Mouse (Mus musculus) forebrain, embryonic 11.5 days (tissue): Measurements from ENCODE around the gene Ppp1r2. TPM values are rescaled to one million over a fixed set of nuclear protein-coding genes. Genes with fewer than 3 reads are reported as not detected.

ENCODE experiments used
- ATAC-seq: fragments of 200-750 bp; cut with Nextera tagmentation; replicated peaks from 2 replicates; pipeline ENCODE4 v1.8.0; 2017; ENCODE audit warnings: moderate TSS enrichment; ENCODE audit not compliant: low FRiP score
- DNase-seq: peaks from one replicate; pipeline ENCODE4 v3.0.0-alpha.2; 2017; ENCODE audit warnings: low spot score
- H3K27ac ChIP-seq: fragments of 300-500 bp; sonication (generic); 2 replicates; pipeline ENCODE4 v1.5.1; 2014; ENCODE audit warnings: low read depth, low read length
- H3K27me3 ChIP-seq: fragments of 300-500 bp; sonication (generic); 2 replicates; pipeline ENCODE4 v1.6.1; 2014; ENCODE audit warnings: mild to moderate bottlenecking, low read length, mixed read lengths; ENCODE audit not compliant: control insufficient read depth, insufficient read depth
- H3K36me3 ChIP-seq: fragments of 300-500 bp; sonication (generic); 2 replicates; pipeline ENCODE4 v1.6.1; 2014; ENCODE audit warnings: mild to moderate bottlenecking, low read length, moderate library complexity, mixed read lengths; ENCODE audit not compliant: control insufficient read depth, insufficient read depth
- H3K4me1 ChIP-seq: fragments of 300-500 bp; sonication (generic); replicated peaks from 2 replicates; pipeline ENCODE4 v1.6.1; 2014; ENCODE audit warnings: low read length, mixed read lengths; ENCODE audit not compliant: control insufficient read depth, insufficient read depth
- H3K4me2 ChIP-seq: fragments of 300-500 bp; sonication (generic); 2 replicates; pipeline ENCODE4 v1.6.1; 2014; ENCODE audit warnings: low read depth, mild to moderate bottlenecking, low read length, moderate library complexity, mixed read lengths; ENCODE audit not compliant: severe bottlenecking
- H3K4me3 ChIP-seq: fragments of 300-500 bp; sonication (generic); 2 replicates; pipeline ENCODE4 v1.5.1; 2014; ENCODE audit warnings: low read depth, low read length
- H3K9ac ChIP-seq: fragments of 300-500 bp; sonication (generic); 2 replicates; pipeline ENCODE4 v1.6.1; 2014; ENCODE audit warnings: low read length
- H3K9me3 ChIP-seq: fragments of 300-500 bp; sonication (generic); 2 replicates; pipeline ENCODE4 v1.6.1; 2016; ENCODE audit warnings: low read length, mixed read lengths; ENCODE audit not compliant: control insufficient read depth
- WGBS: fragments of 180-500 bp; shearing (Covaris S2); extraction: QIAGEN DNeasy Blood & Tissue Kit; methylation state at CpG from one replicate; pipeline ENCODE4 v1.1.7; 2014; 5-methylcytosine and 5-hydroxymethylcytosine counted together
- polyA plus RNA-seq: library from polyadenylated mRNA; unstranded; fragments of >200 nt; fragmentation: Nextera tagmentation; extraction: Ambion mirVana; gene quantifications from 2 replicates; pipeline ENCODE4 v1.2.1, GENCODE M21; 2014

The Ppp1r2 gene
- polyA plus RNA-seq, 1 experiment from 2014 or later = 110 TPM

GRCm38 (mm10) chr16:31249401-31249800 is 25.7 kb downstream of the Ppp1r2 start:
- no peaks in the 10 kb centered on the region for H3K27me3 ChIP-seq
- 95% methylated on average over 3 of the region's 3 CpGs for WGBS
- DNase-seq (no peak), ATAC-seq (no peak)
- H3K27ac ChIP-seq = no peak overlapping the region
- H3K4me1 ChIP-seq = no peaks in the 10 kb centered on the region
- H3K4me2 ChIP-seq = no peak overlapping the region
- H3K9me3 ChIP-seq = no peaks in the 10 kb centered on the region
- no peak overlapping the region for H3K9ac ChIP-seq
- no peak overlapping the region for H3K4me3 ChIP-seq
- no peaks in the 10 kb centered on the region; the same call in 1 of the 2 replicates for H3K36me3 ChIP-seq

- Histone ChIP-seq H3K9me3 (no peaks in the 10 kb centered on the region), H3K4me2 (no peak overlapping the region), H3K36me3 (no peaks in the 10 kb centered on the region; the same call in 1 of the 2 replicates), H3K9ac (no peak overlapping the region), H3K4me1 (no peaks in the 10 kb centered on the region), H3K4me3 (no peak overlapping the region), H3K27ac (no peak overlapping the region), H3K27me3 (no peaks in the 10 kb centered on the region)
- DNase-seq (no peak), ATAC-seq (no peak)
- WGBS = 92% methylated on average over 13 of the region's 13 CpGs
Observed at GRCm38 (mm10) chr16:31248717-31249116, 26.4 kb downstream of the Ppp1r2 start.

- Histone ChIP-seq H3K4me2 (no peak overlapping the region), H3K27me3 (no peaks in the 10 kb centered on the region), H3K4me3 (no peak overlapping the region), H3K4me1 (no peaks in the 10 kb centered on the region), H3K9me3 (no peaks in the 10 kb centered on the region), H3K9ac (no peak overlapping the region), H3K36me3 (no peaks in the 10 kb centered on the region; the same call in 1 of the 2 replicates), H3K27ac (no peak overlapping the region)
- WGBS = 86% methylated on average over 7 of the region's 7 CpGs
- DNase-seq (no peak), ATAC-seq (no peak)
Observed at GRCm38 (mm10) chr16:31247442-31247841, 27.6 kb downstream of the Ppp1r2 start.

DNA sequence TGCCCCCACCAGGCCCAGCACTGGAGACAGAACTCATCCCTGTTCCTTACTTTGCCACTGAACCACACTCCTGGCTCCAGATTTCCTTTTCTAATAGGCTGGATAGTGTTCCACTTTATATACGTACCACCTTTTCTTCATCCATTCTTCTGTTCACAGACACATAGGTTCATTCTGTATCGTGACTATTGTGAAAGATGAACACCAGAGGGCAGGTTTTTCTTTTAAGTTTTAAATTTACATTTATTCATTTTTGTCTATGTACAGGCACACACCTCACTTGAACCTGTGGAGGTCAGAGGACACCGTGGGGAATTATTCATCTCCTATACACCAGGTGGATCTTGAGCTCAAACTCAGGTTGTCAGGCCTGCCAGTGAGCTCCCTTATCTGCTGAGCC is 31.0 kb downstream of the Ppp1r2 start:
- no peaks in the 10 kb centered on the region for H3K9me3 ChIP-seq
- H3K4me2 ChIP-seq = no peak overlapping the region
- no peak overlapping the region for H3K9ac ChIP-seq
- no peaks in the 10 kb centered on the region for H3K36me3 ChIP-seq
- WGBS = 93% methylated on average over 3 of the region's 3 CpGs
- H3K27me3 ChIP-seq = no peaks in the 10 kb centered on the region
- no peak overlapping the region for H3K4me3 ChIP-seq
- DNase-seq (no peak), ATAC-seq (no peak)
- H3K27ac ChIP-seq = no peak overlapping the region
- H3K4me1 ChIP-seq = no peaks in the 10 kb centered on the region

DNA sequence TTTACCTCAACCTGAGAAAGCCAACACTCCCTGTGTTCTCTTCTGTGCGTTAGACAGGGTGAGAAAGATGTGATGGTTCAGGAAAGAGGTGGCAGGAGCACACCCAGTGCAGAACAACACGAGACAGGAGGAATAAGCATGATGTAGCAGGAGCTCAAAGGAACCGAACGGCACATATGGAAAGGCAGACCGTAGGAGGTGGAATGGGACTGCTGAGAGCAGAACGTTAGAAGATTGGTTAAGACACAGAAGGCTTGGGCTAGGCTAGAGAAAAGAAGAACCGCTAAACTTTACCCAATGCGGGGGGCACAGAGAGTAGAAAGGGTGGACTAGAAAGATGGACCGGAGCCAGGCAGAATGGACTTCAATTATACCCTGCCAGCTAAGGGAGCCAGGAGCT is 33.6 kb downstream of the Ppp1r2 start:
- WGBS = 86% methylated on average over 9 of the region's 9 CpGs
- no peaks in the 10 kb centered on the region for H3K27me3 ChIP-seq
- ATAC-seq (no peak), DNase-seq (no peak)
- H3K9ac ChIP-seq = no peak overlapping the region
- H3K4me3 ChIP-seq = no peak overlapping the region
- H3K36me3 ChIP-seq = no peaks in the 10 kb centered on the region
- H3K4me2 ChIP-seq = no peak overlapping the region
- H3K4me1 ChIP-seq = no peaks in the 10 kb centered on the region
- no peak overlapping the region for H3K27ac ChIP-seq
- H3K9me3 ChIP-seq = no peaks in the 10 kb centered on the region

DNA sequence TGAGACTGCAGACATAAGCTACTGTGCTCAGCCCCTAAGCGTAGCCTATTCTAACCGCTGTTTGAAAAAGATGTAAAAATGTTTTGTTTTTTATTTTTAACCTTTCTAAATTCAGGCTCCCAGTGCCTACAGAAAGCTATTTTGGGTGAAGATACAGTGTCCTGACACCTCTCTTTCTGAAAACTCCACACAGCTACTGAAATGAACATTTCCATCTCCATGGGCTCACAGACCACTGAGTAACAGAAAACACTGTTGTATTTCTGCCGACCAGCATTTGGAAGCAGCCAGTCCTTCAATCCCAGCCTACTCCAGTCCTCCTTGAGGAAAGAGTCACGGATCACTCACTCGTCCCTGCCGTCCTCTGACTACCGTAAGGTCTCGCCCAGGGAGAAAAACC is 34.5 kb downstream of the Ppp1r2 start:
- Histone ChIP-seq H3K4me3 (no peak overlapping the region), H3K27me3 (no peaks in the 10 kb centered on the region), H3K4me2 (no peak overlapping the region), H3K9ac (no peak overlapping the region), H3K36me3 (no peaks in the 10 kb centered on the region), H3K27ac (no peak overlapping the region), H3K9me3 (no peaks in the 10 kb centered on the region), H3K4me1 (no peaks in the 10 kb centered on the region)
- DNase-seq (no peak), ATAC-seq (no peak)
- 93% methylated on average over 8 of the region's 8 CpGs for WGBS

- H3K9ac ChIP-seq = no peak overlapping the region
- ATAC-seq (no peak), DNase-seq (peak; percentile 41)
- H3K27me3 ChIP-seq = no peaks in the 10 kb centered on the region
- H3K27ac ChIP-seq = no peak overlapping the region
- no peaks in the 10 kb centered on the region for H3K4me1 ChIP-seq
- no peaks in the 10 kb centered on the region for H3K9me3 ChIP-seq
- WGBS = 90% methylated on average over 5 of the region's 5 CpGs
- no peaks in the 10 kb centered on the region for H3K36me3 ChIP-seq
- H3K4me3 ChIP-seq = no peak overlapping the region
- H3K4me2 ChIP-seq = no peak overlapping the region
Observed at GRCm38 (mm10) chr16:31238281-31238680, 36.8 kb downstream of the Ppp1r2 start.

- Histone ChIP-seq H3K27ac (no peak overlapping the region), H3K4me3 (no peak overlapping the region), H3K9me3 (no peaks in the 10 kb centered on the region), H3K4me1 (no peaks in the 10 kb centered on the region), H3K36me3 (no peaks in the 10 kb centered on the region), H3K27me3 (no peaks in the 10 kb centered on the region), H3K4me2 (no peak overlapping the region), H3K9ac (no peak overlapping the region)
- ATAC-seq (no peak), DNase-seq (peak; percentile 57)
- 37% methylated on average over 18 of the region's 18 CpGs for WGBS
Observed at GRCm38 (mm10) chr16:31235457-31236310, 39.4 kb downstream of the Ppp1r2 start.
